Mouse (Mus musculus) heart, embryonic 13.5 days (tissue): ENCODE measurements around the gene Dedd. TPM values are rescaled to one million over a fixed set of nuclear protein-coding genes. Genes with fewer than 3 reads are reported as not detected.
A peak's percentile ranks its signal among the peaks of the same experiment; 100 is the strongest.

ENCODE experiments used
- ATAC-seq: fragments of 200-750 bp; cut with Nextera tagmentation; 2 replicates; pipeline ENCODE4 v1.8.0; 2017; ENCODE audit warnings: moderate TSS enrichment; ENCODE audit not compliant: insufficient number of reproducible peaks, low FRiP score, low TSS enrichment; ENCODE audit errors: extremely low read depth
- H3K27ac ChIP-seq: fragments of 300-500 bp; sonication (generic); replicated peaks from 2 replicates; pipeline ENCODE4 v1.5.1; 2015; ENCODE audit warnings: moderate library complexity, mild to moderate bottlenecking, inconsistent platforms
- H3K27me3 ChIP-seq: fragments of 300-500 bp; sonication (generic); replicated peaks from 2 replicates; pipeline ENCODE4 v1.6.1; 2015; ENCODE audit warnings: mild to moderate bottlenecking, inconsistent platforms
- H3K36me3 ChIP-seq: fragments of 300-500 bp; sonication (generic); 2 replicates; pipeline ENCODE4 v1.6.1; 2015; ENCODE audit warnings: mild to moderate bottlenecking, inconsistent platforms
- H3K4me1 ChIP-seq: fragments of 300-500 bp; sonication (generic); 2 replicates; pipeline ENCODE4 v1.6.1; 2015; ENCODE audit warnings: inconsistent platforms
- H3K4me2 ChIP-seq: fragments of 300-500 bp; sonication (generic); 2 replicates; pipeline ENCODE4 v1.6.1; 2015; ENCODE audit warnings: inconsistent platforms, mild to moderate bottlenecking, moderate library complexity
- H3K4me3 ChIP-seq: fragments of 300-500 bp; sonication (generic); 2 replicates; pipeline ENCODE4 v1.5.1; 2015; ENCODE audit warnings: moderate library complexity, mild to moderate bottlenecking, inconsistent platforms
- H3K9ac ChIP-seq: fragments of 300-500 bp; sonication (generic); 2 replicates; pipeline ENCODE4 v1.6.1; 2015; ENCODE audit warnings: inconsistent platforms, mild to moderate bottlenecking, moderate library complexity
- H3K9me3 ChIP-seq: fragments of 300-500 bp; sonication (generic); 2 replicates; pipeline ENCODE4 v1.6.1; 2016; ENCODE audit warnings: inconsistent platforms
- WGBS: fragments of 180-500 bp; shearing (Covaris S2); methylation state at CpG from one replicate; pipeline ENCODE4 v1.1.7; 2015; ENCODE audit warnings: mixed read lengths; 5-methylcytosine and 5-hydroxymethylcytosine counted together
- polyA plus RNA-seq: library from polyadenylated mRNA; unstranded; fragments of >200 nt; fragmentation: Nextera tagmentation; extraction: Ambion mirVana; gene quantifications from 2 replicates; pipeline ENCODE4 v1.2.1, GENCODE M21; 2015

Gene Dedd
- polyA plus RNA-seq, 1 experiment from 2014 or later: 34.6 TPM

DNA sequence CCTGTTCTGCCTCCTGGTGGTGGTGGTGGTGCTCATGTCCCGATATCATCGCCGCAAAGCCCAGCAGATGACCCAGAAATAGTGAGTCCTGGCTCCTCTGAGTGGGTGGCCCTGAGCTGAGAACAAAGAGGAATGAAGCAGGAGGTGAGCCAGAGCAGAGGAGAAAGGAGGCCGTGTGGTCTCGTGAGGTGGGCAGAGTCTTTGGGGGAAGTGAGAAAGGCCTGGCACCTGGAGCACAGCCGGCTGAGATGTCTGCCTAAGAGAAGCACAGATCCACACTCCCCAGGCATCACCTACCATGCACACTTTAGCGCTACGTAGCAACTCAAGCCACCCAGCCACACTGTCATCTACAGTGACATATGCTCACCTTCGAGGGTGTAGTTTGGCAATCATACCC is 56.2 kb downstream of the Dedd start:
- peaks cover 3% of the 10 kb centered on the region for H3K4me1 ChIP-seq
- H3K27me3 ChIP-seq: peaks cover 29% of the 10 kb centered on the region
- WGBS: 59% methylated on average over 9 of the region's 9 CpGs
- no peaks in the 10 kb centered on the region for H3K9me3 ChIP-seq
- H3K36me3 ChIP-seq: no peaks in the 10 kb centered on the region
- no peak overlapping the region for H3K4me2 ChIP-seq
- no peak overlapping the region for H3K27ac ChIP-seq
- H3K9ac ChIP-seq: no peak overlapping the region
- ATAC-seq: no peak
- H3K4me3 ChIP-seq: no peak overlapping the region

DNA sequence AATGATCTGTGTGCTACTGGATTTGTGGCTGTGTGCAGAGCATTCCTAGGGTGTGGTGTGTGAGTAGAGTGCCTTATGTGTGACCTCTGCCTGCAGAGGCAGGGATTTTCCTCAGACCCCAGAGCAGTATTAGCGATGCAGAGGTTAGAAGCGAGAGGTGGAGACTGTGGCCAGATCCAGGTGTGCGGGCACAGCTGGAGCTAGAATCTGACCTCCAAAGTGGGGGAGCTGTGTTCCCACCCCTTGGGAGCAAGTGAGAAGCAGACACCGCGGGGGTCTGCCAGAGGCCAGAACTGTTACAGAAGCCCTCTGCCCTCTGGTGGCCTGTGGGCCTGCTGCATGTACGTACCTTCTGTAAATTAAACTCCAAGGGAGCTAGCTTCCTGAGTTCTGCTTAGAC is 58.2 kb downstream of the Dedd start:
- Histone ChIP-seq H3K9ac (peak overlapping the region; percentile 65; the same call in 1 of the 2 replicates), H3K27me3 (peaks cover 14% of the 10 kb centered on the region), H3K36me3 (no peaks in the 10 kb centered on the region), H3K4me1 (no peaks in the 10 kb centered on the region), H3K4me2 (peak overlapping the region; percentile 62), H3K4me3 (peak overlapping the region; percentile 33), H3K9me3 (no peaks in the 10 kb centered on the region), H3K27ac (no peak overlapping the region)
- WGBS: 12% methylated on average over 6 of the region's 6 CpGs
- no peak for ATAC-seq

DNA sequence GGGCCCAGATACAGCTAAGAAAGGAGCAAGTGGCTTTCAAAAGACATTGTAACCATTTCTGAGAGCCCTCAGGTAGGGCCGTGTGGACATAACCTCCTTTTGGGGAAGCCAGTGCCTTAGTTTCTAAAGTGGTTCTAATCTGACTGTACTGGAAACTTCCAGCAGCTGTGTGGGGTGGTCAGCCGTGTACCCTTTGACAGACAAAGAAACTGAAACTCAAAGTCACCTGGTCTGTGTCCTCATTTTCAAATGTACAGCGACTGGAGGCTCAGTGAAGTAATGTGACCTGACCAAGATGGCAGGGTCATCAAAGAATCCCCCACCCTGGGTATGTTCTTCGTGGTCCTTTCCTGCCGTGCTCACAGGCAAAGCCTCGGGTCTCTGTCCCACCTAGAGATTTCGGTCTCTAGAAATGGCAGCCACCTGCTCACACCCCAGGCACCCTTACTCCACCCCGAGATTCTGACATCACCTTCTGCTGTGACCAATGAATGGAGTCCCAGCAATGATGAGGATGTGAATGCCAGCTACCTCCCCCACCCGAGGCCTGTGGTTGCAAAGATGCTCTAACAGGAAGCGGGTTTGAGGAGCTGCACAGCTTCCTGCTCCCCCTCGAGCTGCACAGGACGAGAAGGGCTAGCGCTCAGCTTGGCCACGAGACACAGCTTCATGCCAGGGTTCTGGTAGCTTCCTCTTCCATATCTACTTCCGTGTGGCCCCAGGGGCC is 59.6 kb downstream of the Dedd start, which contains the start of gene Arhgap30:
Arhgap30 (plus strand) TSS at position 579 of the 727 bp plus-strand sequence.
- H3K9me3 ChIP-seq: no peaks in the 10 kb centered on the region
- no peaks in the 10 kb centered on the region for H3K36me3 ChIP-seq
- H3K27ac ChIP-seq: no peak within 1 kb of the TSS
- 64% methylated on average over 15 of the region's 15 CpGs for WGBS
- H3K4me2 ChIP-seq: no peak within 1 kb of the TSS
- peaks cover 15% of the 10 kb centered on the region for H3K27me3 ChIP-seq
- H3K4me3 ChIP-seq: 0 out of 2 replicates have a peak within 1 kb of the TSS, but pooled peaks have one; percentile 6
- no peak within 1 kb of the TSS for H3K9ac ChIP-seq
- no peak for ATAC-seq
- no peaks in the 10 kb centered on the region for H3K4me1 ChIP-seq

DNA sequence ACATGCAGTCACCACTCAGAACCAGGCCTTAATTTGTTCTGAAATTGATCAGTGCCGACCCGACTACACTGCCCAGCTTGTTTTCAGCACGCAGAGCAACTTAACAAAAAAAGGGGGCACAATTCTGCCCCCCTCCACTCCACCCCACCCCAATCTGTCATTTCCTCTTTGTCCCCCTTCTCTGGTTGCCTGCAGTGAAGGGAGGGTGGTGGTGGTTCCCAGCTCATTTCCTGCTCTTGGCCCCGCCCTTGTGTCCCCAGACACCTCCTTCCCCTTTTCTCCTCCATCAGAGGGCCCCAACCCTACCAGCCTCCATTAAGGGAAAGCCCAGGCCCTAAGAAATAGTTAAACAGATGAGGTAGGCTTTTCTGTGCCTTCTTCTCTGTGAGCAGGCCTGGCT is 61.2 kb downstream of the Dedd start:
- Histone ChIP-seq H3K4me1 (no peaks in the 10 kb centered on the region), H3K4me2 (no peak overlapping the region), H3K9me3 (no peaks in the 10 kb centered on the region), H3K9ac (no peak overlapping the region), H3K4me3 (no peak overlapping the region), H3K27ac (no peak overlapping the region), H3K36me3 (no peaks in the 10 kb centered on the region), H3K27me3 (0 out of 2 replicates have a peak, but pooled peaks cover 12% of the 10 kb centered on the region)
- ATAC-seq: no peak
- WGBS: 84% methylated on average over 4 of the region's 4 CpGs

Other genes with a start within 250 kb of the Dedd start
- gene Cfap126, start 215.2 kb upstream of the Dedd start, polyA plus RNA-seq: 2.8 TPM in 2 replicates
- 457 and 493 TPM in 2 replicates for gene Sdhc, start 178.5 kb upstream of the Dedd start, polyA plus RNA-seq
- 0.33 and 0.36 TPM in 2 replicates for gene Mpz, start 178.4 kb upstream of the Dedd start, polyA plus RNA-seq
- gene Pcp4l1, start 132.9 kb upstream of the Dedd start, polyA plus RNA-seq: 38.3 and 39.3 TPM in 2 replicates
- gene Nr1i3, start 115.2 kb upstream of the Dedd start, polyA plus RNA-seq: 0.25 and 0.36 TPM in 2 replicates
- 44.8 and 52.5 TPM in 2 replicates for gene Tomm40l, start 106.6 kb upstream of the Dedd start, polyA plus RNA-seq
- 21.9 and 119 TPM in 2 replicates for gene Apoa2, start 104.1 kb upstream of the Dedd start, polyA plus RNA-seq
- 29.5 and 33.1 TPM in 2 replicates for gene Fcer1g, start 94.8 kb upstream of the Dedd start, polyA plus RNA-seq
- gene Adamts4, start 78.7 kb upstream of the Dedd start, polyA plus RNA-seq: 3.5 and 3.6 TPM in 2 replicates
- gene Ndufs2, start 77.8 kb upstream of the Dedd start, polyA plus RNA-seq: 424 and 495 TPM in 2 replicates
- gene B4galt3, start 58.8 kb upstream of the Dedd start, polyA plus RNA-seq: 54.6 and 55.1 TPM in 2 replicates
- gene Ppox, start 48.0 kb upstream of the Dedd start, polyA plus RNA-seq: 36.1 and 42.1 TPM in 2 replicates
- gene Usp21, start 41.2 kb upstream of the Dedd start, polyA plus RNA-seq: 48.4 and 52.2 TPM in 2 replicates
- 77.2 and 89.6 TPM in 2 replicates for gene Ufc1, start 34.1 kb upstream of the Dedd start, polyA plus RNA-seq
- 34.8 and 36.9 TPM in 2 replicates for gene Nit1, start 16.5 kb downstream of the Dedd start, polyA plus RNA-seq
- gene Pfdn2, start 16.5 kb downstream of the Dedd start, polyA plus RNA-seq: 85.4 and 97.8 TPM in 2 replicates
- gene Klhdc9, start 31.7 kb downstream of the Dedd start, polyA plus RNA-seq: 0.65 and 0.76 TPM in 2 replicates
- gene Nectin4, start 41.0 kb downstream of the Dedd start, polyA plus RNA-seq: 0.23 and 0.27 TPM in 2 replicates
- gene Arhgap30, start 59.8 kb downstream of the Dedd start, polyA plus RNA-seq: 0.78 and 0.92 TPM in 2 replicates
- 52.1 and 53.3 TPM in 2 replicates for gene Usf1, start 82.2 kb downstream of the Dedd start, polyA plus RNA-seq
- 3.1 and 3.6 TPM in 2 replicates for gene Tstd1, start 89.7 kb downstream of the Dedd start, polyA plus RNA-seq
- 61.8 and 66.1 TPM in 2 replicates for gene F11r, start 108.4 kb downstream of the Dedd start, polyA plus RNA-seq
- 12.8 and 15.6 TPM in 2 replicates for gene Alyref2, start 174.3 kb downstream of the Dedd start, polyA plus RNA-seq
- gene Itln1, start 206.1 kb downstream of the Dedd start, polyA plus RNA-seq: not detected in 2 replicates
- gene Cd244a, start 230.0 kb downstream of the Dedd start, polyA plus RNA-seq: 0.11 TPM in 1 of 2 replicates, not detected in the other